Mouse (Mus musculus) C2C12 (cell line): Measurements from ENCODE around the gene Nfs1.

Experiments used
- CEBPB ChIP-seq: IDR thresholded peaks from one replicate; pipeline ENCODE4 v1.6.1; 2011; ENCODE audit warnings: low read depth, mild to moderate bottlenecking, control low read depth, moderate library complexity
- CTCF ChIP-seq: IDR thresholded peaks from one replicate; pipeline ENCODE4 v1.5.1; 2011; ENCODE audit not compliant: control insufficient read depth, insufficient read depth, insufficient read length
- MAX ChIP-seq: IDR thresholded peaks from one replicate; pipeline ENCODE4 v1.6.1; 2011; ENCODE audit warnings: mild to moderate bottlenecking, control low read depth
- MYOG ChIP-seq: IDR thresholded peaks from one replicate; pipeline ENCODE4 v1.6.1; 2011; ENCODE audit not compliant: control insufficient read depth, insufficient read length; ENCODE audit errors: extremely low read depth

DNA sequence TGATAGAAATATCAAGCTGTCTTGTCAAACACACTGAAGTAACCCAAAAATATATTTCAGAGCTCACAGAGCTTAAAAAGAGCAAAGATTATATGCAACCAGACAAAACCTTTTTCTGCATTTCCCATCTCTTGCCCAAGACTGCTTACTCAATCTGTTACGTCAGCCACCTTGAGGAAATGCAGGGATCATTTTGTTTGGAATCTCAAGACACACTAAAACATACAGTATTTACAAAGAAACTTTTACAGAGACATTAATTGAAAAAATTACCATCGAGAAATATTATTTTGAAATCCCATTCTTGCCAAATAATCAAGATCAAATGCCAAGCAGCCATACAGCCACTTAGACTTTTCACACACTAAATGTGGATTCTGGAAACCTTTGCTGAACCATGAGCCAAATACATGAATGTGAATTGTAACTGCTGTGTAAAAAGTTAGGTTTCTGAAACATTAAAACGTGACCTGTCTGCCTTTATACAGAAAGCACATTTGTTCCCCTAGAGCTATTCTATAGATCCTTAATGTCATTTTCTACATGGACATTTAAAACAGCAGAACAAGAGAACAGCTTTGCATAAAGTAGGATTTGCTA lies 3.4 kb upstream of the Nfs1 start:
- TF ChIP-seq CTCF, result no peak
- TF ChIP-seq MYOG, result no peak
- TF ChIP-seq MAX, result no peak
- TF ChIP-seq CEBPB, result no peak
